Mouse (Mus musculus) bone marrow macrophage, adult 2 months (primary cell): ENCODE results near the gene Msi1.

Experiments
- CTCF ChIP-seq: IDR thresholded peaks from 2 replicates; pipeline ENCODE4 v1.5.1; 2012; ENCODE audit warnings: low read depth, mild to moderate bottlenecking, low read length, moderate library complexity
- POLR2A ChIP-seq: IDR thresholded peaks from 2 replicates; pipeline ENCODE4 v1.6.1; 2012; ENCODE audit warnings: mild to moderate bottlenecking, low read depth, low read length, borderline replicate concordance

- TF ChIP-seq CTCF: no peak
- no peak for TF ChIP-seq POLR2A
These were observed 25.8 kb upstream of the Msi1 start for GRCm38 (mm10) chr5:115403436-115404140.
